Mouse (Mus musculus) forebrain, embryonic 12.5 days (tissue): ENCODE data around the gene Ubash3b. TPM values are rescaled to one million over a fixed set of nuclear protein-coding genes. Genes with fewer than 3 reads are reported as not detected.

ENCODE experiments used
- ATAC-seq: fragments of 200-750 bp; cut with Nextera tagmentation; 2 replicates; pipeline ENCODE4 v1.8.0; 2017; ENCODE audit warnings: moderate TSS enrichment; ENCODE audit not compliant: low FRiP score
- H3K27ac ChIP-seq: fragments of 300-500 bp; sonication (generic); 2 replicates; pipeline ENCODE4 v1.5.1; 2016; ENCODE audit warnings: mild to moderate bottlenecking
- H3K27me3 ChIP-seq: fragments of 300-500 bp; sonication (generic); 2 replicates; pipeline ENCODE4 v1.6.1; 2016; ENCODE audit warnings: mild to moderate bottlenecking
- H3K36me3 ChIP-seq: fragments of 300-500 bp; sonication (generic); replicated peaks from 2 replicates; pipeline ENCODE4 v1.6.1; 2016; ENCODE audit warnings: mild to moderate bottlenecking
- H3K4me1 ChIP-seq: fragments of 300-500 bp; sonication (generic); 2 replicates; pipeline ENCODE4 v1.6.1; 2016
- H3K4me2 ChIP-seq: fragments of 300-500 bp; sonication (generic); 2 replicates; pipeline ENCODE4 v1.6.1; 2016; ENCODE audit warnings: mild to moderate bottlenecking, moderate library complexity
- H3K4me3 ChIP-seq: fragments of 300-500 bp; sonication (generic); replicated peaks from 2 replicates; pipeline ENCODE4 v1.5.1; 2016; ENCODE audit warnings: mild to moderate bottlenecking
- H3K9ac ChIP-seq: fragments of 300-500 bp; sonication (generic); 2 replicates; pipeline ENCODE4 v1.6.1; 2016; ENCODE audit warnings: mild to moderate bottlenecking
- H3K9me3 ChIP-seq: fragments of 300-500 bp; sonication (generic); 2 replicates; pipeline ENCODE4 v1.6.1; 2016
- WGBS: fragments of 180-500 bp; shearing (Covaris S2); methylation state at CpG from one replicate; pipeline ENCODE4 v1.1.7; 2016; 5-methylcytosine and 5-hydroxymethylcytosine counted together
- polyA plus RNA-seq: library from polyadenylated mRNA; unstranded; fragments of >200 nt; fragmentation: Nextera tagmentation; extraction: Ambion mirVana; gene quantifications from 2 replicates; pipeline ENCODE4 v1.2.1, GENCODE M21; 2016

The Ubash3b gene
- polyA plus RNA-seq, 1 experiment from 2014 or later: 9.9 TPM

DNA sequence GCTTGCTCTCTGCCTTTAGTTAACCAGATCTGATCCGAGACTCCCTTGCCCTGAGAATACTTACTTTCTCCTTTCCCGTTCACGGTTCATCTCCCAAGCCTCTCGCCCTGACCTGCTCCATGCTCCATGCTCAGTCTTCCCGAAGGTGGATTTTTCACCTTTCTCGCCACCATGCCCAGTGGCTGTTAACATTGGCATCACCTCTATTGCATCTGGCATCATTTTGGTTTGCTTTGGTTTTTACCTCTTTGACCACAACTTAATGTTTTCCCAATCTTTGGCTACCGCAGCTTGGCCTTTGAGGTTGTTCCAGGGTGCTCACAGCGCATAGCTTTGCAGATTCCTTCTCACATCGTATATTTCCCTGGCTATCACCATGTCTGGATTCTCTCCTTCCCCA lies 26.0 kb upstream of the Ubash3b start:
- H3K36me3 ChIP-seq: no peaks in the 10 kb centered on the region
- H3K27me3 ChIP-seq: no peaks in the 10 kb centered on the region
- H3K9me3 ChIP-seq: no peaks in the 10 kb centered on the region
- ATAC-seq: no peak
- 91% methylated on average over 9 of the region's 9 CpGs for WGBS
- no peak overlapping the region for H3K9ac ChIP-seq
- H3K4me3 ChIP-seq: no peak overlapping the region
- H3K4me2 ChIP-seq: no peak overlapping the region
- H3K27ac ChIP-seq: no peak overlapping the region
- peaks cover 7% of the 10 kb centered on the region; the same call in 1 of the 2 replicates for H3K4me1 ChIP-seq

DNA sequence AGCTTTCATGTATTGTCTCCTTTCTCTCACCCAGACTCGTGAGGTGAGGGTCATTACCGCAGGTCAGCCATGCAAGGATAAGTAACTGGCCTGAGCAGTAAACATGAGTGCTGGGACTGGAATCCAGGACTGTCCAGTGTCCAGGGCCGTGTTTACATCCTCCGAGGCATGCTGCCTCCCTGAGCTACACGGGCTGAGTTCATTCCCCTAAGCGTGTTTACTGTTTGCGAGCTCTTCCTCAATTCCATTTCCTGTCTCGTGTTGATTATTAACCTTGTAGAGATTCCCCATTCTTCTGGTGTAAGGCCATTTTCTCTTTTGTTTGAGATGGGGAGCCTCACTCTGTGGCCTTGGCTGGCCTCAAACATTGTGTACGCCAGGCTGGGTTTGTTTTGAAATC lies 23.8 kb upstream of the Ubash3b start:
- Histone ChIP-seq H3K4me2 (no peak overlapping the region), H3K4me1 (peaks cover 7% of the 10 kb centered on the region; the same call in 1 of the 2 replicates), H3K36me3 (no peaks in the 10 kb centered on the region), H3K27ac (no peak overlapping the region), H3K9me3 (no peaks in the 10 kb centered on the region), H3K4me3 (no peak overlapping the region), H3K27me3 (no peaks in the 10 kb centered on the region), H3K9ac (no peak overlapping the region)
- WGBS: 69% methylated on average over 9 of the region's 9 CpGs
- ATAC-seq: no peak

DNA sequence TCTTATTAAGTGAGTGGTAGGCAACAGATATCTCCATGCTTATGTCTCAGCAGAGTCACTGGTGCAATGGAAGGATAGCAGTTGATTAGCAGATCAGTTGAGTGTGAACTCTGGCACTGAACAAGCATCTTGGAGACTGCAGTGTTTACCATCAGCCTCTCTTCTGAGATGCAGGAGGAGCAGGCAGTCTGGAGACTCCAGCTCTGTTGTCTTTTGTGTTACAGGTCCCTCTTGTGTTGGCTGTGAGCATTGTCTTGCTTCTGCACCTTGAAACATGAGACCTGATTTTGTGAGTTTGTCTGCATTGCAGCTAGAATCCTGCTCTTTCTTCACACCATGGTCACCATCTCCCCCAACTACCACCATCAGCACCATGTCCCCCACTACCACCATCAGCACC lies 21.1 kb upstream of the Ubash3b start:
- Histone ChIP-seq H3K4me3 (no peak overlapping the region), H3K9me3 (no peaks in the 10 kb centered on the region), H3K27ac (no peak overlapping the region), H3K9ac (no peak overlapping the region), H3K36me3 (no peaks in the 10 kb centered on the region), H3K27me3 (no peaks in the 10 kb centered on the region), H3K4me2 (no peak overlapping the region), H3K4me1 (peaks cover 3% of the 10 kb centered on the region; the same call in 1 of the 2 replicates)
- 0 out of 2 replicates have a peak, but pooled peaks have one; percentile 44 for ATAC-seq

DNA sequence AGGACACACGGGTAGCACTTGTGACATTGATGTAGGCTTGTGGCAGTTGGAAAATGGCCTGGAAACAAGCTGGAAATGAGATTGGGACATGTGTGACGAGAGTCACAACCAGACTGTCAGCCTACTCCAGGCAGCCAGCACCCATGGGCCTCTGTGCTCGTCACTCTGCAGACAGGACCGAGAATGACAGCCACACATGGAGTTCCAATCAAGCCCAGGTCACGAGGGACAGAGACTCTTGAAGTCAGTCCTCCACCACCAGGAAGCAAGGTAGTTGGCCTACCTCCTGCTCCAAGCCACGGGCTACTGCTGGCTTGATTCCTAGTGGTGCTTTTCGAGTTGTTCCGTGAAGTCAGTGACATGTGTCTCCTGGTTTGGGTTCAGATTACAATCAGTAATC lies 20.3 kb upstream of the Ubash3b start:
- no peak overlapping the region for H3K4me3 ChIP-seq
- H3K9me3 ChIP-seq: no peaks in the 10 kb centered on the region
- H3K27ac ChIP-seq: no peak overlapping the region
- H3K27me3 ChIP-seq: no peaks in the 10 kb centered on the region
- no peak for ATAC-seq
- no peaks in the 10 kb centered on the region for H3K36me3 ChIP-seq
- WGBS: 77% methylated on average over 8 of the region's 8 CpGs
- peaks cover 3% of the 10 kb centered on the region; the same call in 1 of the 2 replicates for H3K4me1 ChIP-seq
- H3K9ac ChIP-seq: no peak overlapping the region
- no peak overlapping the region for H3K4me2 ChIP-seq

DNA sequence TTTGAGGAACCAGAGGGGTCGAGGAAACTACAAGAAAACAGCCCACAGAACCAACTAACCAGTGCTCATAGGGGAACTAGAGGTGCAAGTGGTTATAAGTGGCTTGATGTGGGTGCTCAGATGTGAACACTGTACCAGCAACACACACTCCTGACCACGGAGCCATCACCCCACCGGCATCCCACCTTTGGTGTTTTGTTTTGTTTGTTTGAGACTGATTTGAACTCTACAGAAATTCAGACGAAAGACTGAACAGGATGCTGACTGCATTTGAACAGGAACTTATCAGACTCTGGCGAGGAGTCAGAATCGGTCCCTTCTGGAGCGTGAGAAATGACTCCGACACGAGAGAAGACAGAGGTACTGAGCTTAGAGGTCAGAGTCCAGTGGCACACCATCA lies 19.9 kb upstream of the Ubash3b start:
- Histone ChIP-seq H3K4me1 (peaks cover 3% of the 10 kb centered on the region; the same call in 1 of the 2 replicates), H3K9me3 (no peaks in the 10 kb centered on the region), H3K36me3 (no peaks in the 10 kb centered on the region), H3K9ac (no peak overlapping the region), H3K27me3 (no peaks in the 10 kb centered on the region), H3K27ac (no peak overlapping the region), H3K4me2 (no peak overlapping the region), H3K4me3 (no peak overlapping the region)
- 87% methylated on average over 9 of the region's 9 CpGs for WGBS
- ATAC-seq: no peak

DNA sequence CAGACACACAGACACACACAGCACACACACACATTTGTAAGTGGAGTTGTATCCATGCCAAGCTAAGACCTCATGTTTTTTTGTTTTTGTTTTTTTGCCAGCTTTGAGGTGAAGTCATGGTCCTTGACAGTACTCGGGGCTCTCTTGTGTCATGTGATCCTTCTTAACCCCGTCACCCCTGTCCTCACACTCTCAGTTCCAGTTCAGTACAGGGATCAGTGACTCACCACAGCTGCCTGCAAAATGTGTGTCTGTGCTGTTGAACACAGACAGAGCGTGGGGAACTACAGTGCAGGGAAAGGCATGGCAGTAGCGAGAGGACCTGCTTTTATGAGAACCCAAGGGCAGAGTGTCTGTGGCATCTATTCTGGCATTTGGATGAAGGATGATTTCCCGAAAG lies 17.6 kb upstream of the Ubash3b start:
- Histone ChIP-seq H3K4me3 (no peak overlapping the region), H3K4me1 (peaks cover 3% of the 10 kb centered on the region; the same call in 1 of the 2 replicates), H3K27me3 (no peaks in the 10 kb centered on the region), H3K4me2 (no peak overlapping the region), H3K9me3 (no peaks in the 10 kb centered on the region), H3K36me3 (no peaks in the 10 kb centered on the region), H3K9ac (no peak overlapping the region), H3K27ac (no peak overlapping the region)
- no peak for ATAC-seq
- 77% methylated on average over 5 of the region's 5 CpGs for WGBS

DNA sequence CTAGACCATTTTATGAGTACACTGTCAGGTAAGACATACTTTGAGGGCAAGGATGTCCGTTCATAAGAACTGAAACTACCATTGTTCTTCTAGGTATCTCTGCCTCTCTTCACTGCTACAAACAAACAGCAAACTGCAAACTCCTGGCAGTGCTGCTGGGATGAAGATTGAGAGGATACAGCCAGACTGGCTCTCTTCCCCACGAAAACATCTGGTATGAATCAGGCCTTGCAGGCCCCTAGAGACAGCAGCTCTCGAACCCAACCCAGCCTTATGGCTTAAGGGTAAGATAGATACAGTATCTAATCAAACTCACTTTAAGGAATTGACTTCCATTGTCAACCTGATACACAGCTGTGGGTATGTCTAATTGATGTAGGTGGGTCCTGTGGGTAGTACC lies 11.7 kb upstream of the Ubash3b start:
- Histone ChIP-seq H3K27me3 (no peaks in the 10 kb centered on the region), H3K4me3 (no peak overlapping the region), H3K4me2 (no peak overlapping the region), H3K27ac (no peak overlapping the region), H3K9ac (no peak overlapping the region), H3K36me3 (no peaks in the 10 kb centered on the region), H3K4me1 (peaks cover 3% of the 10 kb centered on the region; the same call in 1 of the 2 replicates), H3K9me3 (no peaks in the 10 kb centered on the region)
- no peak for ATAC-seq
- 76% methylated on average over 3 of the region's 3 CpGs for WGBS

DNA sequence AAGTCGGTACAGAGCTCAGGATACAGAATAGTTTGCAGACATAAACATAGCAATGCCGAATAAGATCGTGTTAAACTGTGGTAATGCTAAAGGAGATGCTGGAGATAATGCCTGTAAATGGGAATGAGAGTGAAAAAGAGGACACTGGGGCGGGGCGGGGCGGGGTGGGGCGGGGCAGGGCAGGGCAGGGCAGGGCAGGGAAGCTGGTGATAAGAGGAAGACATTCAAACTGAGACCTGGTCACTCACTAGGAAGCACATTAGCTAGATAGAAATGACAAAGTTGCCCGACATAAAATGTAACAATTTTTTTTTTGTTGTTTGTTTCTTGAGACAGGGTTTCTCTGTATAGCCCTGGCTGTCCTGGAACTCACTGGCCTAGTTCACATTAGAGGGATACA lies 10.9 kb upstream of the Ubash3b start:
- no peak overlapping the region for H3K27ac ChIP-seq
- WGBS: 92% methylated on average over 8 of the region's 8 CpGs
- no peak overlapping the region for H3K4me3 ChIP-seq
- peaks cover 3% of the 10 kb centered on the region; the same call in 1 of the 2 replicates for H3K4me1 ChIP-seq
- no peaks in the 10 kb centered on the region for H3K36me3 ChIP-seq
- no peak for ATAC-seq
- H3K9ac ChIP-seq: no peak overlapping the region
- H3K27me3 ChIP-seq: no peaks in the 10 kb centered on the region
- H3K4me2 ChIP-seq: no peak overlapping the region
- no peaks in the 10 kb centered on the region for H3K9me3 ChIP-seq

DNA sequence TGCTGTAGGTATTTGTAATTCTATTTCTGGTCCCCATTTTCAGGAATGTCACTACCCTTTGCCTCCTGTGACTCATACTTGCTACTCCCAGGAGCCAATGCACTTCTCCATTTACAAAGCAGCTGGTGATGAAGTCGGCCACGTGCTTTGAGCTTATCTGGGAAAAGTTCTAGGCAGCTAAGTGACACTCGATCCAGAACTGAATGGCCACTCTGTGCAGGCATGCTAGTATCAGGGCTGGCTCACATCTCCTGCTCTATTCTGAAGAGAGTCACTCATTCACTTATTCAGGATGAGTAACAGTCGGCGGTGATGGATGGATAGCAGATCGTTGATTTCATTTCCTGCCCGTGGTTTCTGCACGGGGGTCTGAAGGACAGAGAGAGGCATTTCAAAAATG lies 8.5 kb upstream of the Ubash3b start:
- Histone ChIP-seq H3K9me3 (no peaks in the 10 kb centered on the region), H3K27ac (no peak overlapping the region), H3K4me1 (peaks cover 6% of the 10 kb centered on the region; the same call in 1 of the 2 replicates), H3K4me3 (no peak overlapping the region), H3K9ac (no peak overlapping the region), H3K27me3 (no peaks in the 10 kb centered on the region), H3K4me2 (no peak overlapping the region), H3K36me3 (no peaks in the 10 kb centered on the region)
- no peak for ATAC-seq
- WGBS: 74% methylated on average over 8 of the region's 8 CpGs

DNA sequence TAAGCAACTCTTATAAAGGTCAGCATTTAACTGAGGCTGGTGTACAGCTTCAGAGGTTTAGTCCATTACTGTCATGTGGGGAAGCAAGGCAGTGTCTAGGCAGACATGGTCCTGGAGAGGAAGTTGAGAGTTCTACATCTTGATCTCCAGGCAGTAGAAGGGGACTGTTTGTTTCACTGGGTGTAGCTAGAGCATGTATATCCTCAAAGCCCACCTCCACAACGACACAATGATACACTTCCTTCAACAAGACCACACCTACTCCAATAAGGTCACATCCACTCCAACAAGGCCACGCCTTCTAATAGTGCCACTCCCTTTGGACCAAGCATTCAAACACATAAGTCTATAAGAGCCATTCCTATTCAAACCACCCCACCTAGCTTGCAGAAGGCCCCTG lies 7.2 kb upstream of the Ubash3b start:
- Histone ChIP-seq H3K27me3 (no peaks in the 10 kb centered on the region), H3K36me3 (no peaks in the 10 kb centered on the region), H3K4me3 (no peak overlapping the region), H3K9me3 (no peaks in the 10 kb centered on the region), H3K27ac (no peak overlapping the region), H3K9ac (no peak overlapping the region), H3K4me2 (no peak overlapping the region), H3K4me1 (peaks cover 2% of the 10 kb centered on the region; the same call in 1 of the 2 replicates)
- 84% methylated on average over 2 of the region's 2 CpGs for WGBS
- no peak for ATAC-seq

DNA sequence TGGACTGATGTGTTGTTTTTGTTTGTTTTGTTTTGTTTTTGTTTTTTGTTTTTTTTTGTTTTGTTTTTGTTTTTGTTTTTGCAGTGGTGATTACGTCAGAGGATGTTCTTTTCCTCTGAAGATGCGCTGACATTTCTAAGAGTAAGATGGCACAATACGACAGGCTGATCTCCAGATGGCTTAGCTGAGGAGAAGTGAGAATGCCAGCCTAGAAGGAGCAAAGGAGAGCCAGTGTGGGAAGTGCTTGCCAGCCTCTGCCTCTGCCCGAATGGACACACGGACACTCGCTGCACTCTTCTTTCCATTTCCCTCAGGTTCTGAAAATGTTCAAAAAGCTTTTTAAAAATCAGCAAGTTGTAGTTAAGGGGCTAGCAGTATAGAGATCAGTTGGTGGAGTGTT lies 6.7 kb upstream of the Ubash3b start:
- H3K27me3 ChIP-seq: no peaks in the 10 kb centered on the region
- no peak for ATAC-seq
- H3K9ac ChIP-seq: no peak overlapping the region
- H3K27ac ChIP-seq: no peak overlapping the region
- H3K9me3 ChIP-seq: no peaks in the 10 kb centered on the region
- no peak overlapping the region for H3K4me2 ChIP-seq
- H3K36me3 ChIP-seq: no peaks in the 10 kb centered on the region
- WGBS: 91% methylated on average over 6 of the region's 6 CpGs
- no peak overlapping the region for H3K4me3 ChIP-seq
- H3K4me1 ChIP-seq: peaks cover 2% of the 10 kb centered on the region; the same call in 1 of the 2 replicates

DNA sequence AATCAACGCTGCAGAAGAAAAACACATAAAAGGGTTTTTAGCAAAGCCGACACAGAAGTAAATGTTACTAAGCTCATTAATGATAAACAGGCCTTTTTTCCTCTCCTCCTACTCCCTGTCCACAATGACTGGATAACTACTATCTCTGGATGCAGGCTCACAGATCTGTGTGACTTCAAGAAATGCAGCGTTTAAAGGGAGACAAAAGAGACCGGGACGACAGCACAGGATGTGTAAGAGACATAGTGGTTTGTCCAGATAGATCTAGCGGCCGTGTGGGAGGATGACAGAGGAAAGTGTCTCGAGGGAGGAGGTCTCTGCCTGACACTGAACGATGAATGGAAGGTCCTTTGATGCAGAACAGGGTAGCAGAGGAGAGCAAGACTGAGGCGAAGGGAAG lies 5.4 kb upstream of the Ubash3b start:
- Histone ChIP-seq H3K9ac (no peak overlapping the region), H3K36me3 (no peaks in the 10 kb centered on the region), H3K27ac (no peak overlapping the region), H3K4me2 (no peak overlapping the region), H3K27me3 (no peaks in the 10 kb centered on the region), H3K9me3 (no peaks in the 10 kb centered on the region), H3K4me1 (peaks cover 2% of the 10 kb centered on the region; the same call in 1 of the 2 replicates), H3K4me3 (no peak overlapping the region)
- 69% methylated on average over 9 of the region's 10 CpGs for WGBS
- ATAC-seq: no peak

DNA sequence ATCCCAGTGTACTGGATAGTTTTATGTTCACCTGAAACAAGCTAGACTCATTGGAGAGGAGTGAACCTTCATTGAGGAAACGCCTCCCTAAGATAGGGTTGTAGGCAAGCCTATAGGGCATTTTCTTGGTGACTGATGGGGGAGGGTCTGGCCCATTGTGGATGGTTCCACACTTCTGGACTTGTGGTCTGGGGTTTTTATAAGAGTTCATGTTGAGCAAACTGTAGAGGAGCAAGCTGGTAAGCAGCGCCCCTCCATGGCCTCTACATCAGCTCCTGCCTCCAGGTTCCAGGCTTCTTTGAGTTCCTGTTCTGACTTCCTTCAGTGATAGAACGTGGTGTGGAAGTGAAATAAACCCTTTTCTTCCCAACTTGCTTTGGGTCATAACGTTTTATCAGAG lies 866 bp upstream of the Ubash3b start:
- Histone ChIP-seq H3K9ac (no peak overlapping the region), H3K4me1 (peaks cover 17% of the 10 kb centered on the region), H3K27me3 (peaks cover 17% of the 10 kb centered on the region), H3K9me3 (no peaks in the 10 kb centered on the region), H3K36me3 (no peaks in the 10 kb centered on the region), H3K4me2 (no peak overlapping the region), H3K27ac (no peak overlapping the region), H3K4me3 (no peak overlapping the region)
- 87% methylated on average over 4 of the region's 4 CpGs for WGBS
- no peak for ATAC-seq
